Mouse (Mus musculus) forebrain, embryonic 10.5 days (tissue): Measurements from ENCODE around the gene Atl3. TPM values are rescaled to one million over a fixed set of nuclear protein-coding genes. Genes with fewer than 3 reads are reported as not detected.
A peak's percentile ranks its signal among the peaks of the same experiment; 100 is the strongest.

ENCODE experiments used
- DNase-seq: peaks from one replicate; pipeline ENCODE4 v3.0.0-alpha.2; 2017; ENCODE audit warnings: low spot score; ENCODE audit errors: extremely low spot score
- H3K27ac ChIP-seq: fragments of 300-500 bp; sonication (generic); 2 replicates; pipeline ENCODE4 v1.5.1; 2016; ENCODE audit warnings: mild to moderate bottlenecking
- H3K27me3 ChIP-seq: fragments of 300-500 bp; sonication (generic); 2 replicates; pipeline ENCODE4 v1.6.1; 2016; ENCODE audit warnings: mild to moderate bottlenecking; ENCODE audit not compliant: poor library complexity, severe bottlenecking
- H3K36me3 ChIP-seq: fragments of 300-500 bp; sonication (generic); replicated peaks from 2 replicates; pipeline ENCODE4 v1.6.1; 2016; ENCODE audit warnings: mild to moderate bottlenecking, moderate library complexity
- H3K4me1 ChIP-seq: fragments of 300-500 bp; sonication (generic); 2 replicates; pipeline ENCODE4 v1.6.1; 2016
- H3K4me3 ChIP-seq: fragments of 300-500 bp; sonication (generic); 2 replicates; pipeline ENCODE4 v1.5.1; 2016; ENCODE audit warnings: mild to moderate bottlenecking, moderate library complexity
- H3K9me3 ChIP-seq: fragments of 300-500 bp; sonication (generic); 2 replicates; pipeline ENCODE4 v1.6.1; 2016; ENCODE audit warnings: mild to moderate bottlenecking, moderate library complexity
- WGBS: fragments of 180-500 bp; shearing (Covaris S2); methylation state at CpG from one replicate; pipeline ENCODE4 v1.1.7; 2016; 5-methylcytosine and 5-hydroxymethylcytosine counted together
- polyA plus RNA-seq: library from polyadenylated mRNA; unstranded; fragments of >200 nt; fragmentation: Nextera tagmentation; extraction: Ambion mirVana; gene quantifications from 2 replicates; pipeline ENCODE4 v1.2.1, GENCODE M21; 2016

Atl3 gene
- polyA plus RNA-seq, 1 experiment from 2014 or later = 7.8 TPM

GRCm38 (mm10) chr19:7516437-7516836 is 22.6 kb downstream of the Atl3 start:
- Histone ChIP-seq H3K27me3 (no peaks in the 10 kb centered on the region), H3K36me3 (peaks cover 53% of the 10 kb centered on the region), H3K9me3 (no peaks in the 10 kb centered on the region), H3K4me3 (no peak overlapping the region), H3K27ac (no peak overlapping the region), H3K4me1 (peaks cover 10% of the 10 kb centered on the region)
- 88% methylated on average over 1 of the region's 1 CpGs for WGBS
- DNase-seq = no peak

GRCm38 (mm10) chr19:7521619-7522018 is 27.8 kb downstream of the Atl3 start:
- peaks cover 4% of the 10 kb centered on the region; the same call in 1 of the 2 replicates for H3K9me3 ChIP-seq
- H3K4me3 ChIP-seq = no peak overlapping the region
- H3K4me1 ChIP-seq = peaks cover 7% of the 10 kb centered on the region
- no peak for DNase-seq
- 94% methylated on average over 3 of the region's 3 CpGs for WGBS
- no peak overlapping the region for H3K27ac ChIP-seq
- no peaks in the 10 kb centered on the region for H3K27me3 ChIP-seq
- peaks cover 59% of the 10 kb centered on the region for H3K36me3 ChIP-seq

GRCm38 (mm10) chr19:7522856-7523255 is 29.0 kb downstream of the Atl3 start:
- no peak for DNase-seq
- Histone ChIP-seq H3K4me1 (no peaks in the 10 kb centered on the region), H3K27me3 (no peaks in the 10 kb centered on the region), H3K9me3 (peaks cover 4% of the 10 kb centered on the region; the same call in 1 of the 2 replicates), H3K4me3 (no peak overlapping the region), H3K27ac (no peak overlapping the region), H3K36me3 (peaks cover 52% of the 10 kb centered on the region)
- WGBS = 94% methylated on average over 2 of the region's 2 CpGs

GRCm38 (mm10) chr19:7523292-7523691 is 29.5 kb downstream of the Atl3 start:
- Histone ChIP-seq H3K36me3 (peaks cover 52% of the 10 kb centered on the region), H3K27ac (no peak overlapping the region), H3K4me3 (no peak overlapping the region), H3K4me1 (no peaks in the 10 kb centered on the region), H3K27me3 (no peaks in the 10 kb centered on the region), H3K9me3 (peaks cover 4% of the 10 kb centered on the region; the same call in 1 of the 2 replicates)
- WGBS = 87% methylated on average over 1 of the region's 1 CpGs
- no peak for DNase-seq

- H3K4me1 ChIP-seq = no peaks in the 10 kb centered on the region
- H3K27ac ChIP-seq = no peak overlapping the region
- H3K27me3 ChIP-seq = no peaks in the 10 kb centered on the region
- H3K36me3 ChIP-seq = peaks cover 47% of the 10 kb centered on the region
- DNase-seq = no peak
- H3K4me3 ChIP-seq = no peak overlapping the region
- H3K9me3 ChIP-seq = peaks cover 4% of the 10 kb centered on the region; the same call in 1 of the 2 replicates
Measured at GRCm38 (mm10) chr19:7523781-7524180, 29.9 kb downstream of the Atl3 start.

- WGBS = 88% methylated on average over 3 of the region's 3 CpGs
- Histone ChIP-seq H3K4me3 (no peak overlapping the region), H3K36me3 (peaks cover 43% of the 10 kb centered on the region), H3K27ac (no peak overlapping the region), H3K27me3 (no peaks in the 10 kb centered on the region), H3K4me1 (no peaks in the 10 kb centered on the region), H3K9me3 (peaks cover 4% of the 10 kb centered on the region; the same call in 1 of the 2 replicates)
- DNase-seq = no peak
Measured at GRCm38 (mm10) chr19:7524879-7525278, 31.0 kb downstream of the Atl3 start.

- no peak overlapping the region for H3K27ac ChIP-seq
- H3K4me1 ChIP-seq = no peaks in the 10 kb centered on the region
- peaks cover 44% of the 10 kb centered on the region for H3K36me3 ChIP-seq
- no peaks in the 10 kb centered on the region for H3K27me3 ChIP-seq
- 59% methylated on average over 7 of the region's 7 CpGs for WGBS
- no peaks in the 10 kb centered on the region for H3K9me3 ChIP-seq
- H3K4me3 ChIP-seq = no peak overlapping the region
- peak; percentile 41 for DNase-seq
Measured at GRCm38 (mm10) chr19:7528639-7529428, 35.0 kb downstream of the Atl3 start.

GRCm38 (mm10) chr19:7531906-7532305 is 38.1 kb downstream of the Atl3 start:
- Histone ChIP-seq H3K9me3 (no peaks in the 10 kb centered on the region), H3K27ac (no peak overlapping the region), H3K27me3 (no peaks in the 10 kb centered on the region), H3K4me3 (no peak overlapping the region), H3K36me3 (peaks cover 47% of the 10 kb centered on the region), H3K4me1 (no peaks in the 10 kb centered on the region)
- 95% methylated on average over 5 of the region's 5 CpGs for WGBS
- no peak for DNase-seq

GRCm38 (mm10) chr19:7533891-7534290 is 40.1 kb downstream of the Atl3 start:
- Histone ChIP-seq H3K27me3 (no peaks in the 10 kb centered on the region), H3K27ac (no peak overlapping the region), H3K36me3 (peaks cover 51% of the 10 kb centered on the region), H3K4me1 (no peaks in the 10 kb centered on the region), H3K4me3 (no peak overlapping the region), H3K9me3 (no peaks in the 10 kb centered on the region)
- DNase-seq = no peak
- 93% methylated on average over 5 of the region's 5 CpGs for WGBS

GRCm38 (mm10) chr19:7548924-7549323 is 55.1 kb downstream of the Atl3 start:
- peaks cover 3% of the 10 kb centered on the region; the same call in 1 of the 2 replicates for H3K9me3 ChIP-seq
- no peak overlapping the region for H3K27ac ChIP-seq
- no peaks in the 10 kb centered on the region for H3K27me3 ChIP-seq
- H3K36me3 ChIP-seq = no peaks in the 10 kb centered on the region
- H3K4me3 ChIP-seq = no peak overlapping the region
- DNase-seq = no peak
- WGBS = 92% methylated on average over 3 of the region's 3 CpGs
- H3K4me1 ChIP-seq = no peaks in the 10 kb centered on the region

GRCm38 (mm10) chr19:7551550-7552300 is 57.9 kb downstream of the Atl3 start:
- Histone ChIP-seq H3K27ac (no peak overlapping the region), H3K9me3 (no peaks in the 10 kb centered on the region), H3K27me3 (peaks cover 5% of the 10 kb centered on the region), H3K4me1 (no peaks in the 10 kb centered on the region), H3K36me3 (no peaks in the 10 kb centered on the region), H3K4me3 (no peak overlapping the region)
- DNase-seq = no peak
- WGBS = 68% methylated on average over 4 of the region's 4 CpGs

GRCm38 (mm10) chr19:7552301-7552673 is 58.4 kb downstream of the Atl3 start:
- no peak overlapping the region for H3K4me3 ChIP-seq
- H3K27ac ChIP-seq = no peak overlapping the region
- WGBS = 92% methylated on average over 2 of the region's 2 CpGs
- H3K4me1 ChIP-seq = peaks cover 3% of the 10 kb centered on the region
- no peaks in the 10 kb centered on the region for H3K9me3 ChIP-seq
- H3K36me3 ChIP-seq = no peaks in the 10 kb centered on the region
- H3K27me3 ChIP-seq = peaks cover 10% of the 10 kb centered on the region
- DNase-seq = no peak

- Histone ChIP-seq H3K4me1 (peaks cover 15% of the 10 kb centered on the region), H3K27me3 (peaks cover 21% of the 10 kb centered on the region)
- DNase-seq = no peak
Measured at GRCm38 (mm10) chr19:7553441-7553840, 59.6 kb downstream of the Atl3 start.

More at GRCm38 (mm10) chr19:7553441-7553840, 59.6 kb downstream of the Atl3 start:
- Histone ChIP-seq H3K4me3 (no peak overlapping the region), H3K27ac (no peak overlapping the region), H3K9me3 (no peaks in the 10 kb centered on the region), H3K36me3 (no peaks in the 10 kb centered on the region)
